Mouse (Mus musculus) testis, adult 2 months (tissue): ENCODE measurements at regions not wholly inside any gene's neighbourhood (a gene's known extent, or its start where the extent isn't known, plus 50 kb on each side); places are given as distances from the start of the nearest gene placed in this dataset.

Experiments
- CTCF ChIP-seq: fragments of 200-500 bp; IDR thresholded peaks from 2 replicates; pipeline ENCODE4 v1.5.1; 2012; ENCODE audit warnings: low read depth, mild to moderate bottlenecking, inconsistent platforms, low read length, moderate library complexity; ENCODE audit not compliant: control insufficient read depth, insufficient read depth, insufficient replicate concordance
- POLR2A ChIP-seq: fragments of 200-500 bp; IDR thresholded peaks from 2 replicates; pipeline ENCODE4 v1.6.1; 2012; ENCODE audit warnings: low read depth, mild to moderate bottlenecking, inconsistent platforms, low read length, moderate library complexity; ENCODE audit not compliant: control insufficient read depth

DNA sequence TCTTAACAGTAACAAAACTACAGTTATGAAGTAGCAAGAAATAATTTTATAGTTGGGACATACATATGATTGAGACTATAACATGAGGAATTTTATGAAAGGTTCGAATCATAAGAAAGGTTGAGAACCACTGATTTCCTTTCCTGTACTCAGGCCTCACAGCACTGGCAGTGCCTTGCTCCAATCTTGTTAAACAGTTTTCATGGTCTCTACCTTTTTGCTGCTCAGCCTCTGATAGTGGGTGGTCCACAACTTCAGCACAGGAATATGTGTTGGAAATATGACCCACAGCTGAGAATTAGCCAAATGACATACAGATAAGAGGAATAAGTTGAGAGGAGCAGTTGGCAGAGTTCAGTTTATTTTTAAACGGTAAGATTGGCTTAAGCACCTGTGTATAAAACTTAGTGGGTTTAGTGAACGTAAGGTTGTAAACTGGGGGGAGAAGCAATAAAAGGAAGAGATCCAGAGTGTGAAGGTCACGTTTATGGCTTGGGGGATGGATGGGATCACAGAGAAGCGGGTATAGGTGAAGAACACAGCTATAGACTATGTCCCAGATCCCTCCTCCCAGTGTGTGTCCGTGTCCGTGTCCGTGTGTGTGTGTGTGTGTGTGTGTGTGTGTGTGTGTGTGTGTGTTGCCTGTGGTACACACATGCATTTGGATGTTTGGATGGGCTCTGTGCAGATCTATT lies 596.3 kb upstream of the Pkn2 start:
- no peak for TF ChIP-seq CTCF
- TF ChIP-seq POLR2A: no peak
